9 mouse cellular contexts compared by ENCODE assay signal in the genomic region with DNA sequence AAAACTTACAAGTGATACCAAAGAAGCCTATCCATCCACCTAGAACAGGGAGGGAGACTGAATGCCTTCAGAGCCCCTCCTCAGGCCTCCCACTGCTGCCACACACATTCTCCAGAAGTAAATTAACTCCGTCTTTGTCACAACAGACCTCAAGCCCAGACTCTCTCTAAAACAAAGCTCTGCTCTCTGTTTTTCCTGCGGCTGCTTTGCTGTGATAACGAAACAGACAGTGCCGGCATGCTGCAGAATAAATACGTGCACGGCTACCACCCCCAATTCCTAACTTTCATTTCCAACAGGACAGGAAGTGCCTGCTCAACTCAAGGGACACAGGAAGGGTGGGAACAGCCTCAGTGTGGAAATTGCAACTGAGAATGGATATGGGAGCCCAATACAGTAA. TPM values are rescaled to one million over a fixed set of nuclear protein-coding genes. Genes with fewer than 3 reads are reported as not detected.
DNase-seq lines count a peak whose midpoint lies in the region; ATAC-seq and TF ChIP-seq lines count a peak whose summit lies in the region.
"Had no signal": no experiment of that assay in that cellular context is flagged by ENCODE, and none has a peak within 500 bp of the region (broad histone marks: within the 10 kb centered on the region; RNA-seq: fewer than 3 reads in every experiment).

A gene (minus strand): TSS at position 309 of the 400 bp plus-strand sequence.

- H3K9me3 ChIP-seq in hindbrain, embryonic 10.5 days: no peaks in the 10 kb centered on the region
- H3K9me3 ChIP-seq in hindbrain, embryonic 16.5 days (ENCODE audit: control insufficient read depth, low read length): no peaks in the 10 kb centered on the region
- H3K9me3 ChIP-seq in liver, embryonic 14.5 days (ENCODE audit: control insufficient read depth, low read length): no peaks in the 10 kb centered on the region

- H3K27me3 ChIP-seq in hindbrain, embryonic 10.5 days (ENCODE audit: insufficient read depth, poor library complexity, severe bottlenecking): no peaks in the 10 kb centered on the region
- no peaks in the 10 kb centered on the region for H3K27me3 ChIP-seq in hindbrain, embryonic 16.5 days (replicated peaks; ENCODE audit: control insufficient read depth, insufficient read depth, low read length)
- H3K27me3 ChIP-seq in liver, embryonic 14.5 days (ENCODE audit: control insufficient read depth, insufficient read depth, low read length): no peaks in the 10 kb centered on the region
- H3K27me3 ChIP-seq: CH12.LX had no signal

- no peak for TF ChIP-seq EP300 in liver, embryonic 14.5 days (IDR thresholded peaks at IDR 0.05; ENCODE audit: low read depth)

- H3K4me1 ChIP-seq in hindbrain, embryonic 10.5 days (replicated peaks): peaks cover 17% of the 10 kb centered on the region
- peaks cover 9% of the 10 kb centered on the region for H3K4me1 ChIP-seq in hindbrain, embryonic 16.5 days (ENCODE audit: control insufficient read depth, insufficient read depth, low read depth, low read length)
- peaks cover 14 to 15% of the 10 kb centered on the region in 2 experiments for H3K4me1 ChIP-seq in liver, embryonic 14.5 days (replicated peaks; ENCODE audit: control insufficient read depth in 2 of 2, insufficient read depth in 2 of 2, low read length in 1 of 2)

- no peak within 1 kb of the TSS for H3K4me2 ChIP-seq in hindbrain, embryonic 16.5 days (ENCODE audit: low read length)
- H3K4me2 ChIP-seq in liver, embryonic 14.5 days (ENCODE audit: low read depth): peak within 1 kb of the TSS; percentile 53

- H3K27ac ChIP-seq in hindbrain, embryonic 10.5 days: peak within 1 kb of the TSS; percentile 71
- H3K27ac ChIP-seq in hindbrain, embryonic 16.5 days (ENCODE audit: low read depth, low read length): no peak within 1 kb of the TSS
- no peak within 1 kb of the TSS for H3K27ac ChIP-seq in liver, embryonic 14.5 days

- H3K9ac ChIP-seq in hindbrain, embryonic 16.5 days (ENCODE audit: low read depth, low read length): no peak within 1 kb of the TSS
- peak within 1 kb of the TSS; percentile 1 for H3K9ac ChIP-seq in liver, embryonic 14.5 days (replicated peaks)

- no peak for DNase-seq in hindbrain, embryonic 10.5 days (ENCODE audit: low spot score)
- DNase-seq in adrenal gland, postnatal 36 days: peak; percentile 32 to 34
- DNase-seq in heart, adult 18-20 months: peak; percentile 80 to 85
- peak; percentile 30 to 43 for DNase-seq in kidney, adult 8-10 months
- no peak for DNase-seq in liver, embryonic 14.5 days (ENCODE audit: low read depth in 3 of 3, low spot score in 3 of 3)
- DNase-seq in skeletal muscle tissue, adult 2 months (ENCODE audit: low read depth, low spot score): peak; percentile 34
- no peak for DNase-seq in urinary bladder, postnatal 10 days (ENCODE audit: low spot score)

- 4% methylated on average over 6 of the region's 6 CpGs for WGBS in hindbrain, embryonic 10.5 days
- 2% methylated on average over 6 of the region's 6 CpGs for WGBS in hindbrain, embryonic 16.5 days
- WGBS in liver, embryonic 14.5 days (ENCODE audit: insufficient replicate concordance): 3% methylated on average over 6 of the region's 6 CpGs

- no peaks in the 10 kb centered on the region for H3K36me3 ChIP-seq in hindbrain, embryonic 10.5 days
- no peaks in the 10 kb centered on the region for H3K36me3 ChIP-seq in hindbrain, embryonic 16.5 days (ENCODE audit: control insufficient read depth, insufficient read depth, low read length)
- no peaks in the 10 kb centered on the region for H3K36me3 ChIP-seq in liver, embryonic 14.5 days (replicated peaks; ENCODE audit: control insufficient read depth, insufficient read depth, low read depth)

- no peak for ATAC-seq in hindbrain, embryonic 16.5 days
- ATAC-seq in liver, embryonic 14.5 days (ENCODE audit: insufficient read depth): no peak

- no peak for TF ChIP-seq CTCF in liver, embryonic 14.5 days (IDR thresholded peaks at IDR 0.05; ENCODE audit: low read depth)

- peak within 1 kb of the TSS; percentile 33 for H3K4me3 ChIP-seq in hindbrain, embryonic 10.5 days
- H3K4me3 ChIP-seq in hindbrain, embryonic 16.5 days (ENCODE audit: low read length): no peak within 1 kb of the TSS
- H3K4me3 ChIP-seq in liver, embryonic 14.5 days (ENCODE audit: insufficient read depth in 1 of 2, low read depth in 2 of 2, low read length in 2 of 2): peak within 1 kb of the TSS; percentile 10 to 30

RNA-seq across cellular contexts. Expression of the gene that starts here (rescaled TPM):
- polyA plus RNA-seq in hindbrain, embryonic 10.5 days (2016; fragmentation: Nextera tagmentation; extraction: Ambion mirVana): 25.7 and 28.6 TPM in 2 replicates
- polyA plus RNA-seq in hindbrain, embryonic 16.5 days (2015; fragmentation: Nextera tagmentation; extraction: Ambion mirVana): 8.2 and 10.7 TPM in 2 replicates
- 100 to 1,000 TPM in 1 of 2 experiments, 10 to 100 TPM in 1; 79.9 to 101 TPM for total RNA-seq in adrenal gland, postnatal 36 days (2021)
- total RNA-seq in heart, adult 18-20 months (2021): 100 to 1,000 TPM in 1 of 2 experiments, 10 to 100 TPM in 1; 78.1 to 100 TPM
- 8.0 and 9.5 TPM in 2 replicates for polyA plus RNA-seq in liver, embryonic 14.5 days (2012; rRNA removed)
- polyA plus RNA-seq in liver, embryonic 14.5 days (2014; fragmentation: Nextera tagmentation; extraction: Ambion mirVana): 4.5 and 6.1 TPM in 2 replicates

Comparison
In these comparisons a context has a peak if more than half of its experiments do, and no peak if none do; other contexts are left out.
1. DNase-seq: peak in adrenal gland, postnatal 36 days (2 of 2), heart, adult 18-20 months (2 of 2), kidney, adult 8-10 months (2 of 2) and skeletal muscle tissue, adult 2 months (single experiment); none in hindbrain, embryonic 10.5 days (single experiment), liver, embryonic 14.5 days (0 of 3) and urinary bladder, postnatal 10 days (single experiment).